Mouse (Mus musculus) stomach, adult 2 months (tissue): Measurements from ENCODE around the gene Dynlt3. TPM values are rescaled to one million over a fixed set of nuclear protein-coding genes. Genes with fewer than 3 reads are reported as not detected.

Experiments used
- polyA plus RNA-seq: library from polyadenylated mRNA; depleted of rRNA; stranded (reverse); fragments of >200 nt; gene quantifications from 2 replicates; pipeline ENCODE4 v1.2.3, GENCODE M21; 2012; rRNA removed

The Dynlt3 gene
- 1.2 and 2.0 TPM in 2 replicates for polyA plus RNA-seq

DNA sequence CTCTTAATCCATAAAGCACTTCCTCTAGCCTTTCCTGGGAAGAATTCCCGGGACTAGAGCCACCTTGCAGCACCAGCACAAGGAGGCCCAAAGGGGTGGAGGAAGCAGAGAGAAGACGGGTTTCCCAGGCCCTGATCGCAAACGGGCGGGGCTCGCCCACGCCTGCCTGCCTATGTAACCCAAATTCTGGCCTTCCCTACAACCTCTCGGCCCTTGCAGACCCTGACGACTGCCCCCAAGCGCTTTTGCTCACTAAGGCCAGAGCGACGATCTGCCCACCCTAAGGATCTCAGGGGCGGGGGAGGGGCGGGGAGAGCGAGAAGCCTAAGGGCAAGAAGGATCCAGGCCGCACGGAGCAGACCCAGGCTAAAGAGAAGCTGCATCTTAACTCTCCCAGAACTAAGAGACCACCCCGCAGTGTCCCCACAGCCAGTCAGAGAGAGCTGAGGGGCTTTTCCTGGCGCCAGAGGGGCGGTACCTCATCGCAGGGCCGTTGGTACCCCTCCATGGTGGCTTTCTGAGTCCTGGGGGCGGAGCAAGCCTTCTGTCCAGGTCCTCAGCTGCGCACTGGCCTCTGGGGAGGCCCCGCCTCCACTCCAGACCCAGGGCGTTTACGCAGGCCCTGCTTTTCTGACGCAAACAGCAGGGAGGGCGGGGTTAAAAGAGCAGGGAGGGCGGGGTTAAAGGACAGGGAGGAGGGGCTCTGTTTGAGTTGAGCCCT, at the start of gene Dynlt3:
Gene Dynlt3, minus strand, starts transcription at position 613 of the 721 bp plus-strand sequence.

Other genes with a start within 250 kb of the Dynlt3 start
- 0.12 and 0.16 TPM in 2 replicates for gene Cybb, start 175.2 kb downstream of the Dynlt3 start, polyA plus RNA-seq
- not detected in 2 replicates for gene H2al1o, start 90.6 kb downstream of the Dynlt3 start, polyA plus RNA-seq
- gene Hypm, start 183.9 kb upstream of the Dynlt3 start, polyA plus RNA-seq: not detected in 2 replicates
- 0.17 TPM in 1 of 2 replicates, not detected in the other for gene H2al3, start 186.7 kb upstream of the Dynlt3 start, polyA plus RNA-seq
- gene Sytl5, start 222.6 kb upstream of the Dynlt3 start, polyA plus RNA-seq: 0.08 and 0.10 TPM in 2 replicates